Mouse (Mus musculus) spleen, postnatal 36 days (tissue): ENCODE measurements around the gene Slc10a1.

Experiments
- DNase-seq, 2 experiments: peaks; one replicate each; pipeline ENCODE4 v3.0.0; 2022; ENCODE audit warnings: low spot score in 2 of 2, mixed read lengths in 1 of 2

Gene Slc10a1

DNA sequence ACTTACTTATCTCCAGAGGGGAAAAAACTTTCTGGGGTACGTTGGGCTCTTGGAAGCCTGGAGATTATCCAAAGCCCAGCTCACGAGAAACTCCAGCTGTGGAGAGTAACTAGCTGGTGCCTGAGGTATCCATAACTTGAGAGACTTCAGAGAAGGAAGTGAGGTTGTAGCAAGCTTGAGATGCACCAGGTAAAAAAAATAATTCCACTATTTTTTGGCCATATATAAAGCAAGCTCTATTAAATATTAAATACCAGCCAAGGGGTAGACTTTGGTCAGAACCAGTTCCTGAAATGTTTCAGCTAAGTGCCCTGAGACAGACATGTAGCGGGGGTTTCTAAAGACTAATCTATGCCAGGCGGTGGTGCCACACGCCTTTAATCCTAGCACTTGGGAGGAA lies at the start of gene Slc10a1:
Slc10a1 (minus strand) TSS at position 101 of the 400 bp plus-strand sequence.
- DNase-seq: no peak

DNA sequence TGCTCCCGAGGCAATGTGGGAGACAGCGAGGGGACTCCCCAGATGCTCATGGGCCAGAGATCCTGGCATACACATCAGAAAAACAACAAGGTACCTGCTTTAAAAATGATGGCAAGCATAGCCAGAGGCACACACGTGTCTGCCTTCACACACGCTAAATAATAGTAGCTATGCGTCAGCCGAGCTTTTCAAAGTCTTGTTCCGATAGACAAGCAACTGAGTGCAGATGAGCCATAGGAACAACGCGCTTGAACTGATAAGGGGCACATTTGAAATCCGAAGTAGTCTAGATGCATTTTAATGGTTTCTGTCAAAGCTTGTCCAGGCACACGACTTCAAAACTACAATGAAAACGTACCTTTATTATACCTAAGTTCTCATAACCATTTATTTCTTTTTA lies 49.1 kb upstream of the Slc10a1 start:
- DNase-seq: no peak

GRCm38 (mm10) chr12:81013496-81013895 lies 45.0 kb upstream of the Slc10a1 start:
- DNase-seq: no peak

DNA sequence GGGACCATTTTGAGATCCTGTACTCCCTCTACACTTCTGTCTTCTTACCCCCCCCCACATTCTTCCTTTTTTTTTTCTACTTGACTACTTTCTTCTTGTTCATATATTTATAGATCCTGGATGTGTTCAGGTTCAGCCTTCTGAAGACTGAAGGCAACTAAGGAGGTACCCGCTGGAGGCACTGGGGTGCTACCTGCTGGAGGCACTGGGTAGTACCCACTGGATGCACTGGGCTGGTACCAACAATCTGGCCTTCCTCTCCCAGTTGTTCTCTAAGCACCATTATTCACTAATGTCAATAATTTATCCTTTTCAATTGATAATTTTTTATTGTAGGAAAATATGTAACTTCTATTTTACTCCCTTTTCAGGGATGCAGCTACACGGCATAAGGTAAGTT lies 43.5 kb upstream of the Slc10a1 start:
- DNase-seq: no peak

- DNase-seq: no peak
Observed at GRCm38 (mm10) chr12:81009813-81010212, 41.3 kb upstream of the Slc10a1 start.

DNA sequence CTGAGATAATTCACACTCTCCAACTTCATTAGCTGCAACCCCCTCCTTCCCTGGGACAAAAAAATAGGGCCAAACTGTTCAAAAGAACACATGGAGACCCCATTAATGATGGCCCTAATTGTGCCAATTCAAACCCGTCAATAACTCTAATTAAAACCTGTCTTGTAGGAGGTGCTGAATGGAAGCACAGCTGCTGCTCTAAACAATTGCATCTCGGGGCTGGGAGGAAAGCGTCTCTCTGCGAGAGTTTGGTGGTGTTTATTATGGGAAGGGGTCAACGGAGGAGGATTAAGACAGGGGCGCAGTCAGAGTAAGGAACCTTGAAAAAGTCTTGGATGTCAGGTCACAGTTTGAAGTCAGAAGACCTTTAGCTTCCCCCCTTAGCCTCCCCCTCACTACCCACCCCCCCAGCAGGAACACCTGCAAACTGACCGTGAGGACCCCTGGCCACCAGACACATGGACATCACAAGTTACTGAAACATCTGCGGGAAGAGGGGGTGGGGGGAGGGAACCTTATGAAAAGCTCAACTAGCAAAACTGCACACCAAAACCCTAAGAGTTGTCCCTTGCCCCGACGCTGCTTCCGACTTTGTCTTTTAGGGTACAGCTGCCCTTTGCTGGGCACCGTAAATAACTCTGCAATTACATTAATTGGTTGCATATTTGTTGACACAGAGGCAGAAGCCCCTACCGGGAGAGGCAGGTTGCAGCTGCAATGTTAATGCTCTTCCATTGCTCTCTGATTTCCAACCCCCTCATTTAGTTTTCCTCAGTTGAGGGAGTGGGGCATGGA lies 34.5 kb upstream of the Slc10a1 start:
- DNase-seq: no peak

- DNase-seq: no peak
Observed at GRCm38 (mm10) chr12:81000924-81001323, 32.4 kb upstream of the Slc10a1 start.

GRCm38 (mm10) chr12:80998528-80999221 lies 30.2 kb upstream of the Slc10a1 start:
- peak; percentile 29 to 40 for DNase-seq

GRCm38 (mm10) chr12:80997652-80998051 lies 29.1 kb upstream of the Slc10a1 start:
- DNase-seq: no peak

- DNase-seq: no peak
Observed at GRCm38 (mm10) chr12:80995326-80995725, 26.8 kb upstream of the Slc10a1 start.

DNA sequence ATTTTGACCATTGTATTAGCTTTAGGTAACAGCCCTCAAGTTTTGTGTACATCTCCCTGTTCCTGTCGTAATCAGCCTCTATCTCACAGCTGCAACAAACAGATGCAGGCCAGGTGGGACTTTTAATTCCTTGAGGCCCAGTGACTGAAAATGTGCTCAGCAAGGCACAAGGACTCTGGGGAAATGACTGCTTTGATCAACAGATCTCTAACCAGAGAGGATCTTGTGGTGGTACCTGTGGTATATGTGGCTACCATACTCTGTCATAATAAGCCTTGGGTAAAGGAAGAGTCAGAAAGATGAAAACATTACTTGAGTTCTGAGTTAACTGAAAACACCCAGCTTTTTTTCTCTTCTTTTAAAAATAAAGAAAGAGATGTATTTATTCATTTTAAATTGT lies 25.3 kb upstream of the Slc10a1 start:
- no peak for DNase-seq

- no peak for DNase-seq
Observed at GRCm38 (mm10) chr12:80992540-80993122, 24.1 kb upstream of the Slc10a1 start.

DNA sequence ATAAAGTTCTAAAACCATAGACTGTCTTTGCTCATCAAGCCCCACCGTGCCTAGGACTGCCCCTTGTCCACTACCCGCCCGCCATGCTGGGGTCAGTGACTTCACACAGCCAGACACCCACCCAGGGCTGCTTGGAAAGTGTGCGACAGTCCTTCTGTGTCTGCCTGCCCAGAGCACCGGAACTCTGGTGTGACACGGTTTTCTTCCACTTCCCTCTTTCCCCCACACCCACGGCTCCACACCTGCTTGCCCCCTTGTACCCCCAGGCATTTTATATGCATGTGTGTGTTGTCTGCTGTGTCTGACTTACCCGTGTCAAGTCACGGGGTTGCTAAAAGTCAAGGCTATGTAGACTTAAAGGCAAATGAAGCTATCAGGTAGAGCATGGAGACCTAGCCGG lies 23.3 kb upstream of the Slc10a1 start:
- peak; percentile 46 to 50 for DNase-seq

DNA sequence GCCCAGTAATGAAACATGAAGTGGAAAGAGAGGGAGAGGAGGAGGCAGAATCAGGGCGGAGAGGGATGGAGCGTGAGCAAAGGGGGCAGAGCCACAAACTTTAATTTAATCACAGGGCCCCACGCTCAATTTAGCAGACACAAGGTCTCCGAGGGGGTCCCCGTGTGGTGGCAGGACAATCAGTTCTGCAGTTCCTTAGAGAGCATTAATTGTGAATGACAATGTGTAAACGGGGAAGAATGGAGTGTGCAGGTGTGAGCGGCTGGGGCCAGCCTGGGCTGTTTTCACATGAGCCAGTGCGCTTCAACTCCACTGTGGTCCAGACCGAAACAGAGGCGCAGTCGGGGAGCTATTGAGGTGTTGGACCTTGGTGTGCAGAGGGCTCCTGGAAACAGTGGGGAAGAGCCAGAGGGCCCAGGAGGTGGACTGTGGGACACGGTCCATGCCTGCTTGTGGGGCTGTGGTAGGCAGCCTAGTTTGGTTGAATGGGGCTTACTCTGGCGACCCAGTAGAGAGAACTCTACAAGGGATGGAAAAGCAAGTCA lies 22.5 kb upstream of the Slc10a1 start:
- DNase-seq: no peak

DNA sequence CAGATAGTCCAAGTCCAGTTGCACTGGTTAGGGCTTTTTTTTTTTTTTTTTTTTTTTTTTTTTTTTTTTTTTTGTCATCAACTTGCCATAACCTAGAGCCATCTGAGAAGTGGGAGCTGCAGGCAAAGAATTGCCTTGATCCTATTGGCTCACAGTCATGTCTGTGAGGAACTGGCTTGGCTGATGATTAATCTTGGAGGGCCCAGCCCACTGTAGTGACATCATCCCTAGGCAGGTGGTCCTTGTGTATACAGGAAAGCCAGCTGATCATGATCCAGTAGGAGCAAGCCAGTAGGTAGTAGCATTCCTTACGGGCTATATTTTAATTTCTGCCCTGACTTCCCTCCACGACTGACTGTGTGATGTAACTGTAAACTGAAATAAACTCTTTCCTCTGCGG lies 19.8 kb upstream of the Slc10a1 start:
- DNase-seq: no peak

GRCm38 (mm10) chr12:80986628-80987027 lies 18.1 kb upstream of the Slc10a1 start:
- DNase-seq: no peak

GRCm38 (mm10) chr12:80983695-80984094 lies 15.2 kb upstream of the Slc10a1 start:
- no peak for DNase-seq

GRCm38 (mm10) chr12:80982326-80982725 lies 13.8 kb upstream of the Slc10a1 start:
- peak; percentile 30 to 50 for DNase-seq

GRCm38 (mm10) chr12:80975939-80976671 lies 7.6 kb upstream of the Slc10a1 start:
- DNase-seq: no peak

GRCm38 (mm10) chr12:80971756-80972155 lies 3.3 kb upstream of the Slc10a1 start:
- DNase-seq: no peak

- DNase-seq: no peak
Observed at GRCm38 (mm10) chr12:80970181-80970705, 1.7 kb upstream of the Slc10a1 start.

- DNase-seq: no peak
Observed at GRCm38 (mm10) chr12:80967918-80968317, 587 bp downstream of the Slc10a1 start.
